Mouse (Mus musculus) midbrain, postnatal 0 days (tissue): ENCODE data around the gene Fut8. TPM values are rescaled to one million over a fixed set of nuclear protein-coding genes. Genes with fewer than 3 reads are reported as not detected.

Experiments
- ATAC-seq: fragments of 200-750 bp; cut with Nextera tagmentation; 2 replicates; pipeline ENCODE4 v1.8.0; 2017; ENCODE audit warnings: moderate number of reproducible peaks, mild to moderate bottlenecking, moderate TSS enrichment, moderate library complexity; ENCODE audit not compliant: low FRiP score
- DNase-seq: peaks from one replicate; pipeline ENCODE4 v3.0.0-alpha.2; 2015; ENCODE audit warnings: low spot score
- H3K27ac ChIP-seq: fragments of 300-500 bp; sonication (generic); 2 replicates; pipeline ENCODE4 v1.5.1; 2014; ENCODE audit warnings: low read depth, mild to moderate bottlenecking, low read length, mixed read lengths
- H3K27me3 ChIP-seq: fragments of 300-500 bp; sonication (generic); 2 replicates; pipeline ENCODE4 v1.6.1; 2014; ENCODE audit warnings: low read length, control low read depth, mixed read lengths; ENCODE audit not compliant: insufficient read depth
- H3K36me3 ChIP-seq: fragments of 300-500 bp; sonication (generic); 2 replicates; pipeline ENCODE4 v1.6.1; 2014; ENCODE audit warnings: low read length, control low read depth, mixed read lengths; ENCODE audit not compliant: insufficient read depth
- H3K4me1 ChIP-seq: fragments of 300-500 bp; sonication (generic); 2 replicates; pipeline ENCODE4 v1.6.1; 2014; ENCODE audit warnings: mild to moderate bottlenecking, control low read depth, antibody characterized with exemption, low read length, mixed read lengths; ENCODE audit not compliant: insufficient read depth
- H3K4me2 ChIP-seq: fragments of 300-500 bp; sonication (generic); 2 replicates; pipeline ENCODE4 v1.6.1; 2014; ENCODE audit warnings: low read depth, mild to moderate bottlenecking, low read length, mixed read lengths; ENCODE audit not compliant: poor library complexity, severe bottlenecking
- H3K4me3 ChIP-seq: fragments of 300-500 bp; sonication (generic); 2 replicates; pipeline ENCODE4 v1.5.1; 2014; ENCODE audit warnings: low read depth, mild to moderate bottlenecking, low read length, moderate library complexity
- H3K9ac ChIP-seq: fragments of 300-500 bp; sonication (generic); replicated peaks from 2 replicates; pipeline ENCODE4 v1.6.1; 2014; ENCODE audit warnings: mild to moderate bottlenecking, low read length, moderate library complexity, mixed read lengths; ENCODE audit not compliant: poor library complexity, severe bottlenecking
- H3K9me3 ChIP-seq: fragments of 300-500 bp; sonication (generic); 2 replicates; pipeline ENCODE4 v1.6.1; 2016; ENCODE audit warnings: low read length, control low read depth
- CTCF ChIP-seq: IDR thresholded peaks from 2 replicates; pipeline ENCODE4 v1.5.1; 2016; ENCODE audit warnings: antibody characterized with exemption, mild to moderate bottlenecking
- WGBS: fragments of 180-500 bp; shearing (Covaris S2); extraction: QIAGEN DNeasy Blood & Tissue Kit; methylation state at CpG from one replicate; pipeline ENCODE4 v1.1.7; 2014; 5-methylcytosine and 5-hydroxymethylcytosine counted together
- polyA plus RNA-seq: library from polyadenylated mRNA; unstranded; fragments of >200 nt; fragmentation: Nextera tagmentation; extraction: Ambion mirVana; gene quantifications from 2 replicates; pipeline ENCODE4 v1.2.1, GENCODE M21; 2015
- total RNA-seq: library from RNA; depleted of rRNA; stranded (reverse); fragments of >200 nt; gene quantifications from 2 replicates; pipeline ENCODE4 v1.2.3, GENCODE M21; 2014

Fut8 gene
- total and polyA plus RNA-seq, 2 experiments from 2014 or later: 62.3 to 74.1 TPM

GRCm38 (mm10) chr12:77206852-77207251 is 31.1 kb upstream of the Fut8 start:
- no peaks in the 10 kb centered on the region for H3K27me3 ChIP-seq
- H3K27ac ChIP-seq: no peak overlapping the region
- H3K4me2 ChIP-seq: no peak overlapping the region
- ATAC-seq (no peak), DNase-seq (no peak)
- H3K4me1 ChIP-seq: no peaks in the 10 kb centered on the region
- no peak overlapping the region for H3K4me3 ChIP-seq
- TF ChIP-seq CTCF: no peak
- WGBS: 80% methylated on average over 5 of the region's 5 CpGs
- H3K9ac ChIP-seq: no peak overlapping the region
- no peaks in the 10 kb centered on the region for H3K36me3 ChIP-seq
- no peaks in the 10 kb centered on the region for H3K9me3 ChIP-seq

- no peak for TF ChIP-seq CTCF
- H3K27ac ChIP-seq: no peak overlapping the region
- H3K36me3 ChIP-seq: no peaks in the 10 kb centered on the region
- no peaks in the 10 kb centered on the region for H3K4me1 ChIP-seq
- DNase-seq: no peak
- no peak overlapping the region for H3K9ac ChIP-seq
- no peak for ATAC-seq
- WGBS: 92% methylated on average over 2 of the region's 2 CpGs
- no peaks in the 10 kb centered on the region for H3K27me3 ChIP-seq
- H3K9me3 ChIP-seq: no peaks in the 10 kb centered on the region
- no peak overlapping the region for H3K4me3 ChIP-seq
- H3K4me2 ChIP-seq: no peak overlapping the region
These were observed 29.9 kb upstream of the Fut8 start for GRCm38 (mm10) chr12:77208056-77208455.

GRCm38 (mm10) chr12:77208576-77209180 is 29.2 kb upstream of the Fut8 start:
- Histone ChIP-seq H3K4me3 (no peak overlapping the region), H3K9ac (no peak overlapping the region), H3K9me3 (no peaks in the 10 kb centered on the region), H3K4me1 (no peaks in the 10 kb centered on the region), H3K4me2 (no peak overlapping the region), H3K36me3 (no peaks in the 10 kb centered on the region), H3K27me3 (no peaks in the 10 kb centered on the region), H3K27ac (no peak overlapping the region)
- TF ChIP-seq CTCF: no peak
- no peak for ATAC-seq
- WGBS: 77% methylated on average over 5 of the region's 5 CpGs
- DNase-seq: no peak

GRCm38 (mm10) chr12:77211695-77212208 is 26.2 kb upstream of the Fut8 start:
- no peak overlapping the region for H3K27ac ChIP-seq
- H3K4me2 ChIP-seq: no peak overlapping the region
- no peaks in the 10 kb centered on the region for H3K36me3 ChIP-seq
- H3K27me3 ChIP-seq: no peaks in the 10 kb centered on the region
- TF ChIP-seq CTCF: no peak
- DNase-seq (no peak), ATAC-seq (no peak)
- no peaks in the 10 kb centered on the region for H3K4me1 ChIP-seq
- no peaks in the 10 kb centered on the region for H3K9me3 ChIP-seq
- no peak overlapping the region for H3K9ac ChIP-seq
- 91% methylated on average over 7 of the region's 7 CpGs for WGBS
- H3K4me3 ChIP-seq: no peak overlapping the region

- no peak for TF ChIP-seq CTCF
- DNase-seq (no peak), ATAC-seq (no peak)
- Histone ChIP-seq H3K27me3 (no peaks in the 10 kb centered on the region), H3K9ac (no peak overlapping the region), H3K27ac (no peak overlapping the region), H3K36me3 (no peaks in the 10 kb centered on the region), H3K4me2 (no peak overlapping the region), H3K4me3 (no peak overlapping the region), H3K4me1 (no peaks in the 10 kb centered on the region), H3K9me3 (no peaks in the 10 kb centered on the region)
- 85% methylated on average over 6 of the region's 6 CpGs for WGBS
These were observed 23.9 kb upstream of the Fut8 start for GRCm38 (mm10) chr12:77213896-77214564.

- ATAC-seq: no peak
These were observed 23.4 kb upstream of the Fut8 start for GRCm38 (mm10) chr12:77214565-77214909.

More at GRCm38 (mm10) chr12:77214565-77214909, 23.4 kb upstream of the Fut8 start:
- WGBS: 89% methylated on average over 3 of the region's 3 CpGs
- no peaks in the 10 kb centered on the region for H3K9me3 ChIP-seq
- no peak for TF ChIP-seq CTCF
- H3K4me2 ChIP-seq: no peak overlapping the region
- no peak for DNase-seq
- no peak overlapping the region for H3K9ac ChIP-seq
- H3K27me3 ChIP-seq: no peaks in the 10 kb centered on the region
- H3K36me3 ChIP-seq: no peaks in the 10 kb centered on the region
- H3K4me1 ChIP-seq: no peaks in the 10 kb centered on the region
- no peak overlapping the region for H3K27ac ChIP-seq
- H3K4me3 ChIP-seq: no peak overlapping the region
